Mouse (Mus musculus) intestine, postnatal 0 days (tissue): ENCODE measurements around the gene Rfx1. TPM values are rescaled to one million over a fixed set of nuclear protein-coding genes. Genes with fewer than 3 reads are reported as not detected.

Experiments used
- ATAC-seq: fragments of 200-750 bp; cut with Nextera tagmentation; 2 replicates; pipeline ENCODE4 v1.8.0; 2017; ENCODE audit warnings: mild to moderate bottlenecking, moderate TSS enrichment, moderate library complexity
- H3K27ac ChIP-seq: fragments of 300-500 bp; sonication (generic); 2 replicates; pipeline ENCODE4 v1.5.1; 2014; ENCODE audit warnings: mild to moderate bottlenecking, low read depth, low read length, moderate library complexity
- H3K27me3 ChIP-seq: fragments of 300-500 bp; sonication (generic); replicated peaks from 2 replicates; pipeline ENCODE4 v1.6.1; 2014; ENCODE audit warnings: low read length, mixed read lengths; ENCODE audit not compliant: control insufficient read depth, insufficient read depth
- H3K36me3 ChIP-seq: fragments of 300-500 bp; sonication (generic); 2 replicates; pipeline ENCODE4 v1.6.1; 2014; ENCODE audit warnings: mild to moderate bottlenecking, moderate library complexity; ENCODE audit not compliant: control insufficient read depth, insufficient read depth
- H3K4me1 ChIP-seq: fragments of 300-500 bp; sonication (generic); replicated peaks from 2 replicates; pipeline ENCODE4 v1.6.1; 2014; ENCODE audit warnings: antibody characterized with exemption, low read length, mixed read lengths; ENCODE audit not compliant: control insufficient read depth, insufficient read depth
- H3K4me2 ChIP-seq: fragments of 300-500 bp; sonication (generic); replicated peaks from 2 replicates; pipeline ENCODE4 v1.6.1; 2014; ENCODE audit warnings: low read depth, mild to moderate bottlenecking, moderate library complexity
- H3K4me3 ChIP-seq: fragments of 300-500 bp; sonication (generic); 2 replicates; pipeline ENCODE4 v1.5.1; 2014; ENCODE audit warnings: low read depth, low read length
- H3K9ac ChIP-seq: fragments of 300-500 bp; sonication (generic); 2 replicates; pipeline ENCODE4 v1.6.1; 2014; ENCODE audit warnings: mild to moderate bottlenecking, low read depth, low read length
- H3K9me3 ChIP-seq: fragments of 300-500 bp; sonication (generic); 2 replicates; pipeline ENCODE4 v1.6.1; 2016; ENCODE audit warnings: mixed run types; ENCODE audit not compliant: control insufficient read depth
- CTCF ChIP-seq: sonication (generic); IDR thresholded peaks from 2 replicates; pipeline ENCODE4 v1.5.1; 2016; ENCODE audit warnings: low read depth, mild to moderate bottlenecking, control low read depth, antibody characterized with exemption, moderate library complexity
- WGBS: fragments of 180-500 bp; shearing (Covaris S2); extraction: QIAGEN DNeasy Blood & Tissue Kit; methylation state at CpG from one replicate; pipeline ENCODE4 v1.1.7; 2014; 5-methylcytosine and 5-hydroxymethylcytosine counted together
- microRNA counts: library from miRNA; unstranded; fragments of <30 nt; microRNA quantifications from one replicate; lab custom pipeline; 2016
- microRNA-seq: library from miRNA; unstranded; fragments of <30 nt; microRNA quantifications from one replicate; pipeline ENCODE4, GENCODE M21; 2016
- polyA plus RNA-seq: library from polyadenylated mRNA; unstranded; fragments of >200 nt; fragmentation: Nextera tagmentation; extraction: Ambion mirVana; gene quantifications from 2 replicates; pipeline ENCODE4 v1.2.1, GENCODE M21; 2015

Gene Rfx1
- polyA plus RNA-seq, 1 experiment from 2014 or later = 3.3 TPM

GRCm38 (mm10) chr8:84132225-84132624 is 65.6 kb downstream of the Rfx1 start:
- Histone ChIP-seq H3K4me2 (no peak overlapping the region), H3K4me1 (no peaks in the 10 kb centered on the region), H3K27me3 (no peaks in the 10 kb centered on the region), H3K36me3 (peaks cover 56% of the 10 kb centered on the region), H3K9me3 (no peaks in the 10 kb centered on the region), H3K9ac (no peak overlapping the region), H3K27ac (no peak overlapping the region), H3K4me3 (no peak overlapping the region)
- WGBS = 85% methylated on average over 8 of the region's 8 CpGs
- no peak for ATAC-seq
- TF ChIP-seq CTCF = no peak

GRCm38 (mm10) chr8:84137848-84138247 is 71.2 kb downstream of the Rfx1 start:
- no peak overlapping the region for H3K4me2 ChIP-seq
- H3K9ac ChIP-seq = no peak overlapping the region
- no peaks in the 10 kb centered on the region for H3K9me3 ChIP-seq
- 98% methylated on average over 3 of the region's 3 CpGs for WGBS
- H3K27ac ChIP-seq = no peak overlapping the region
- no peaks in the 10 kb centered on the region for H3K4me1 ChIP-seq
- ATAC-seq = no peak
- H3K27me3 ChIP-seq = no peaks in the 10 kb centered on the region
- H3K36me3 ChIP-seq = peaks cover 97% of the 10 kb centered on the region
- TF ChIP-seq CTCF = no peak
- no peak overlapping the region for H3K4me3 ChIP-seq

- Histone ChIP-seq H3K4me3 (no peak overlapping the region), H3K36me3 (peaks cover 84% of the 10 kb centered on the region), H3K27me3 (no peaks in the 10 kb centered on the region), H3K4me1 (no peaks in the 10 kb centered on the region), H3K9ac (no peak overlapping the region), H3K4me2 (no peak overlapping the region), H3K27ac (no peak overlapping the region), H3K9me3 (no peaks in the 10 kb centered on the region)
- TF ChIP-seq CTCF = no peak
- WGBS = 91% methylated on average over 4 of the region's 4 CpGs
- no peak for ATAC-seq
These were observed 74.2 kb downstream of the Rfx1 start for GRCm38 (mm10) chr8:84140838-84141237.

- Histone ChIP-seq H3K4me2 (no peak overlapping the region), H3K36me3 (peaks cover 46% of the 10 kb centered on the region), H3K27me3 (no peaks in the 10 kb centered on the region), H3K27ac (no peak overlapping the region), H3K4me1 (no peaks in the 10 kb centered on the region), H3K9ac (no peak overlapping the region), H3K4me3 (no peak overlapping the region), H3K9me3 (no peaks in the 10 kb centered on the region)
- WGBS = 87% methylated on average over 8 of the region's 8 CpGs
- TF ChIP-seq CTCF = no peak
- ATAC-seq = no peak
These were observed 78.1 kb downstream of the Rfx1 start for GRCm38 (mm10) chr8:84144636-84145245.

MicroRNAs encoded within 50 kb of the gene (microRNA counts, 519-probe panel; counts per million panel counts)
- microRNA mmu-miR-709 (lab: Ali Mortazavi, UCI) = 1,863 counts per million, percentile 11 among the panel's probes with 10 or more counts

Small RNA genes within 50 kb of the gene (microRNA-seq; reads per million reads assigned to microRNA genes)
- not detected for gene Mir709

Other genes starting within 250 kb of the Rfx1 start
- 4.4 and 5.6 TPM in 2 replicates for gene Adgrl1, start 166.7 kb upstream of the Rfx1 start, polyA plus RNA-seq
- 0.09 and 0.12 TPM in 2 replicates for gene Gm10644, start 111.6 kb upstream of the Rfx1 start, polyA plus RNA-seq
- gene Asf1b, start 111.3 kb upstream of the Rfx1 start, polyA plus RNA-seq = 13.8 and 16.0 TPM in 2 replicates
- gene Prkaca, start 93.8 kb upstream of the Rfx1 start, polyA plus RNA-seq = 70.7 and 72.5 TPM in 2 replicates
- gene Samd1, start 69.2 kb upstream of the Rfx1 start, polyA plus RNA-seq = 3.5 and 4.5 TPM in 2 replicates
- gene 1700067K01Rik, start 65.3 kb upstream of the Rfx1 start, polyA plus RNA-seq = 0.68 and 0.86 TPM in 2 replicates
- 4.5 and 4.7 TPM in 2 replicates for gene 2210011C24Rik, start 54.7 kb upstream of the Rfx1 start, polyA plus RNA-seq
- gene Palm3, start 45.4 kb upstream of the Rfx1 start, polyA plus RNA-seq = 0.30 and 0.39 TPM in 2 replicates
- gene Il27ra, start 24.2 kb upstream of the Rfx1 start, polyA plus RNA-seq = 0.29 and 0.31 TPM in 2 replicates
- 0.42 TPM in 1 of 2 replicates, not detected in the other for gene Rln3, start 21.8 kb upstream of the Rfx1 start, polyA plus RNA-seq
- 1.0 and 1.1 TPM in 2 replicates for gene Gm10643, start 1.7 kb upstream of the Rfx1 start, polyA plus RNA-seq
- gene Dcaf15, start 37.9 kb downstream of the Rfx1 start, polyA plus RNA-seq = 8.6 and 10.4 TPM in 2 replicates
- 0.29 and 0.46 TPM in 2 replicates for gene Podnl1, start 59.2 kb downstream of the Rfx1 start, polyA plus RNA-seq
- 16.2 and 16.9 TPM in 2 replicates for gene Cc2d1a, start 81.1 kb downstream of the Rfx1 start, polyA plus RNA-seq
- 0.17 and 0.18 TPM in 2 replicates for gene 4930432K21Rik, start 81.2 kb downstream of the Rfx1 start, polyA plus RNA-seq
- gene Nanos3, start 118.4 kb downstream of the Rfx1 start, polyA plus RNA-seq = 1.6 and 1.8 TPM in 2 replicates
- gene Zswim4, start 170.2 kb downstream of the Rfx1 start, polyA plus RNA-seq = 3.7 and 3.8 TPM in 2 replicates
- 308 and 309 TPM in 2 replicates for gene D8Ertd738e, start 182.9 kb downstream of the Rfx1 start, polyA plus RNA-seq
- 54.9 and 60.3 TPM in 2 replicates for gene Mri1, start 190.5 kb downstream of the Rfx1 start, polyA plus RNA-seq
- gene Ccdc130, start 203.5 kb downstream of the Rfx1 start, polyA plus RNA-seq = 12.8 and 12.9 TPM in 2 replicates